Mouse (Mus musculus) C2C12 (cell line): ENCODE results near the gene Anxa3.

ENCODE experiments used
- CTCF ChIP-seq: IDR thresholded peaks from one replicate; pipeline ENCODE4 v1.5.1; 2011; ENCODE audit not compliant: control insufficient read depth, insufficient read depth, insufficient read length
- FOSL1 ChIP-seq: IDR thresholded peaks from one replicate; pipeline ENCODE4 v1.8.0; 2011; ENCODE audit warnings: mild to moderate bottlenecking, low read length; ENCODE audit not compliant: poor library complexity, insufficient read depth, severe bottlenecking
- MAX ChIP-seq: IDR thresholded peaks from one replicate; pipeline ENCODE4 v1.6.1; 2011; ENCODE audit warnings: mild to moderate bottlenecking, control low read depth
- MYOD1 ChIP-seq: IDR thresholded peaks from one replicate; pipeline ENCODE4 v1.6.1; 2011; ENCODE audit warnings: low read depth; ENCODE audit not compliant: control insufficient read depth, insufficient read length
- MYOG ChIP-seq: IDR thresholded peaks from one replicate; pipeline ENCODE4 v1.6.1; 2011; ENCODE audit not compliant: control insufficient read depth, insufficient read length; ENCODE audit errors: extremely low read depth
- USF1 ChIP-seq: IDR thresholded peaks from one replicate; pipeline ENCODE4 v1.6.1; 2011; ENCODE audit warnings: low read depth, mild to moderate bottlenecking, control low read depth, moderate library complexity

GRCm38 (mm10) chr5:96848386-96848785 is 55.2 kb downstream of the Anxa3 start:
- TF ChIP-seq CTCF: no peak
- TF ChIP-seq MYOG: no peak
- no peak for TF ChIP-seq MAX
- no peak for TF ChIP-seq USF1
- TF ChIP-seq MYOD1: no peak
- TF ChIP-seq FOSL1: no peak
